Mouse (Mus musculus) myocyte (in vitro differentiated cells): Measurements from ENCODE around the gene Olfr668. TPM values are rescaled to one million over a fixed set of nuclear protein-coding genes. Genes with fewer than 3 reads are reported as not detected.

Source experiments
- H3K27me3 ChIP-seq: one replicate; pipeline ENCODE4 v1.6.1; 2011; ENCODE audit not compliant: control insufficient read depth, insufficient read depth, insufficient read length
- H3K36me3 ChIP-seq: one replicate; pipeline ENCODE4 v1.6.1; 2011; ENCODE audit not compliant: control insufficient read depth, insufficient read depth
- H3K4me2 ChIP-seq: one replicate; pipeline ENCODE4 v1.6.1; 2011; ENCODE audit warnings: low read depth, control low read depth
- H3K4me3 ChIP-seq: one replicate; pipeline ENCODE4 v1.5.1; 2011; ENCODE audit warnings: mild to moderate bottlenecking, control low read depth, moderate library complexity
- H3K79me2 ChIP-seq: one replicate; pipeline ENCODE4 v1.6.1; 2011; ENCODE audit not compliant: control insufficient read depth, insufficient read depth
- H3ac ChIP-seq: one replicate; pipeline ENCODE4 v1.6.1; 2011; ENCODE audit not compliant: control insufficient read depth, insufficient read length
- CEBPB ChIP-seq: IDR thresholded peaks from 2 replicates; pipeline ENCODE4 v1.6.1; 2011; ENCODE audit warnings: mild to moderate bottlenecking, moderate library complexity; ENCODE audit not compliant: poor library complexity, insufficient read depth, severe bottlenecking
- MAX ChIP-seq: IDR thresholded peaks from one replicate; pipeline ENCODE4 v1.6.1; 2011; ENCODE audit warnings: low read depth, mild to moderate bottlenecking, control low read depth
- MYOD1 ChIP-seq, 3 experiments: IDR thresholded peaks; one replicate each; pipeline ENCODE4 v1.6.1; 2011; ENCODE audit warnings: control low read depth in 2 of 3, low read depth in 2 of 3, mild to moderate bottlenecking in 2 of 3, moderate library complexity in 1 of 3; ENCODE audit not compliant: insufficient read length in 2 of 3, control insufficient read depth in 1 of 3
- MYOG ChIP-seq, 3 experiments: IDR thresholded peaks; one replicate each; pipeline ENCODE4 v1.6.1; 2011; ENCODE audit warnings: control low read depth in 2 of 3, low read depth in 2 of 3, mild to moderate bottlenecking in 2 of 3; ENCODE audit not compliant: insufficient read length in 2 of 3, control insufficient read depth in 1 of 3, insufficient read depth in 1 of 3
- POLR2A ChIP-seq: IDR thresholded peaks from one replicate; pipeline ENCODE4 v1.6.1; 2011; ENCODE audit warnings: low read depth, mild to moderate bottlenecking, control low read depth, moderate library complexity; ENCODE audit not compliant: insufficient read length
- POLR2AphosphoS2 ChIP-seq: IDR thresholded peaks from one replicate; pipeline ENCODE4 v1.6.1; 2011; ENCODE audit warnings: low read depth, control low read depth; ENCODE audit not compliant: insufficient read length
- REST ChIP-seq: IDR thresholded peaks from one replicate; pipeline ENCODE4 v1.6.1; 2011; ENCODE audit warnings: mild to moderate bottlenecking, control low read depth, moderate library complexity; ENCODE audit not compliant: insufficient read depth, insufficient read length
- SRF ChIP-seq: IDR thresholded peaks from one replicate; pipeline ENCODE4 v1.6.1; 2011; ENCODE audit warnings: low read depth; ENCODE audit not compliant: control insufficient read depth, insufficient read length
- TCF12 ChIP-seq: IDR thresholded peaks from one replicate; pipeline ENCODE4 v1.6.1; 2011; ENCODE audit warnings: mild to moderate bottlenecking, control low read depth; ENCODE audit not compliant: poor library complexity, insufficient read depth, severe bottlenecking
- TCF3 ChIP-seq: IDR thresholded peaks from one replicate; pipeline ENCODE4 v1.6.1; 2011; ENCODE audit warnings: low read depth, control low read depth; ENCODE audit not compliant: insufficient read length
- USF1 ChIP-seq: IDR thresholded peaks from one replicate; pipeline ENCODE4 v1.6.1; 2011; ENCODE audit warnings: low read depth, mild to moderate bottlenecking, control low read depth, moderate library complexity
- polyA plus RNA-seq: library from polyadenylated mRNA; unstranded; fragments of >200 nt; fragmentation: generic; extraction: Trizol; gene quantifications from one replicate; pipeline ENCODE4 v1.2.1, GENCODE M21; 2012; ENCODE audit warnings: missing spikeins

Gene Olfr668
- polyA plus RNA-seq, 1 experiment = not detected

GRCm38 (mm10) chr7:104895852-104896251, 32.0 kb downstream of the Olfr668 start, which contains the start of gene Olfr666:
Gene Olfr666, minus strand, starts transcription at chr7:104895952.
- H3K79me2 ChIP-seq = no peaks in the 10 kb centered on the region
- H3K4me3 ChIP-seq = no peak within 1 kb of the TSS
- H3K4me2 ChIP-seq = no peak within 1 kb of the TSS
- no peaks in the 10 kb centered on the region for H3K27me3 ChIP-seq
- TF ChIP-seq CEBPB = no peak
- no peak for TF ChIP-seq MAX
- TF ChIP-seq USF1 = no peak
- H3ac ChIP-seq = no peak within 1 kb of the TSS
- no peaks in the 10 kb centered on the region for H3K36me3 ChIP-seq

GRCm38 (mm10) chr7:104877731-104878130, 50.1 kb downstream of the Olfr668 start, which contains the start of gene Olfr665:
Gene Olfr665, plus strand, starts transcription at chr7:104878031.
- TF ChIP-seq MYOG (IDR thresholded peaks at IDR 0.05; ENCODE audit: control insufficient read depth in 1 of 3, insufficient read depth in 1 of 3, insufficient read length in 2 of 3, low read depth in 2 of 3) = no peak
- TF ChIP-seq USF1 = no peak
- TF ChIP-seq CEBPB = no peak
- TF ChIP-seq TCF12 = no peak
- no peak for TF ChIP-seq TCF3
- no peak for TF ChIP-seq POLR2AphosphoS2
- TF ChIP-seq MAX = no peak
- no peak for TF ChIP-seq SRF
- no peak for TF ChIP-seq POLR2A
- no peak for TF ChIP-seq REST
- TF ChIP-seq MYOD1 (IDR thresholded peaks at IDR 0.05; ENCODE audit: control insufficient read depth in 1 of 3, insufficient read length in 2 of 3, low read depth in 2 of 3) = no peak
- Histone ChIP-seq H3K27me3 (no peaks in the 10 kb centered on the region), H3K36me3 (no peaks in the 10 kb centered on the region), H3ac (no peak within 1 kb of the TSS), H3K4me3 (no peak within 1 kb of the TSS), H3K4me2 (no peak within 1 kb of the TSS), H3K79me2 (no peaks in the 10 kb centered on the region)

Other genes with a start within 250 kb of the Olfr668 start
- gene Olfr661, start 241.6 kb downstream of the Olfr668 start, polyA plus RNA-seq = not detected
- gene Usp17le, start 150.6 kb downstream of the Olfr668 start, polyA plus RNA-seq = 0.56 TPM
- gene Usp17lb, start 85.5 kb downstream of the Olfr668 start, polyA plus RNA-seq = 0.20 TPM
- gene Usp17la, start 71.0 kb downstream of the Olfr668 start, polyA plus RNA-seq = 5.3 TPM
- gene Olfr665, start 50.0 kb downstream of the Olfr668 start, polyA plus RNA-seq = not detected
- not detected for gene Olfr666, start 32.1 kb downstream of the Olfr668 start, polyA plus RNA-seq
- gene Olfr667, start 6.6 kb downstream of the Olfr668 start, polyA plus RNA-seq = not detected
- not detected for gene Olfr669, start 6.2 kb upstream of the Olfr668 start, polyA plus RNA-seq
- not detected for gene Olfr670, start 34.6 kb upstream of the Olfr668 start, polyA plus RNA-seq
- not detected for gene Olfr671, start 51.1 kb upstream of the Olfr668 start, polyA plus RNA-seq
- not detected for gene Olfr672, start 74.0 kb upstream of the Olfr668 start, polyA plus RNA-seq
- not detected for gene Olfr675, start 100.4 kb upstream of the Olfr668 start, polyA plus RNA-seq
- not detected for gene Olfr676, start 104.6 kb upstream of the Olfr668 start, polyA plus RNA-seq
- gene Olfr677, start 123.3 kb upstream of the Olfr668 start, polyA plus RNA-seq = not detected
- not detected for gene Olfr678, start 136.4 kb upstream of the Olfr668 start, polyA plus RNA-seq
- not detected for gene Olfr679, start 153.1 kb upstream of the Olfr668 start, polyA plus RNA-seq
- gene Olfr680-ps1, start 164.8 kb upstream of the Olfr668 start, polyA plus RNA-seq = not detected
- not detected for gene Olfr681, start 188.8 kb upstream of the Olfr668 start, polyA plus RNA-seq
- not detected for gene Olfr683, start 219.0 kb upstream of the Olfr668 start, polyA plus RNA-seq
- not detected for gene Olfr684, start 235.6 kb upstream of the Olfr668 start, polyA plus RNA-seq